Mouse (Mus musculus) ovary, adult 2 months (tissue): ENCODE measurements around the gene E030025P04Rik. TPM values are rescaled to one million over a fixed set of nuclear protein-coding genes. Genes with fewer than 3 reads are reported as not detected.

Experiments
- polyA plus RNA-seq: library from polyadenylated mRNA; depleted of rRNA; stranded (reverse); fragments of >200 nt; gene quantifications from 2 replicates; pipeline ENCODE4 v1.2.3, GENCODE M21; 2012; rRNA removed

The E030025P04Rik gene
- polyA plus RNA-seq, result 0.19 TPM in 1 of 2 replicates, not detected in the other

DNA sequence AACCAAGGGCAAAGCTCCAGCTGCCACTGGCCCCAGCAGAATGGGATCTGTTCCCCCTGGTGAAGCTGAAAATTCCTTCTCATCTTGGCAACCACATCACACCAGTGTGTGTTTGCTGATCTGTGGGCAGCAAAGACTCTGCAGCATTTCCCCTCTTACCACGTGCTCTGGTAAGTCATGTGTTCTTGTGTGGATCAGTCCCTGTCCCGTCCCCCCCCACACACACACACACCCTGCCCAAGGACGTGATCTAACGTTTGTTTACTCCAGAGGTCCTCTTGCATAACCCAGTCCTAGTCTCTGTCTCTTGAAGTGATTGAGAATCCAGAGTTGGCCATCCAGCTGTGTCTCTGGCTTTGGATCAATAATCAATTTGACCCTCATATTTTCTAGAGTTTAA lies at the start of gene E030025P04Rik:
Gene E030025P04Rik, minus strand, starts transcription at position 134 of the 400 bp plus-strand sequence.

Other genes starting within 250 kb of the E030025P04Rik start
- 18.4 and 26.2 TPM in 2 replicates for gene Axin2, start 224.0 kb downstream of the E030025P04Rik start, polyA plus RNA-seq
- 1.5 and 2.8 TPM in 2 replicates for gene Rgs9, start 153.8 kb upstream of the E030025P04Rik start, polyA plus RNA-seq
- gene Gna13, start 218.5 kb upstream of the E030025P04Rik start, polyA plus RNA-seq, result 42.1 and 43.7 TPM in 2 replicates